Mouse (Mus musculus) stomach, postnatal 0 days (tissue): ENCODE data around the gene Ptpn20. TPM values are rescaled to one million over a fixed set of nuclear protein-coding genes. Genes with fewer than 3 reads are reported as not detected.
A peak's percentile ranks its signal among the peaks of the same experiment; 100 is the strongest.

Experiments used
- ATAC-seq: fragments of 200-750 bp; cut with Nextera tagmentation; 2 replicates; pipeline ENCODE4 v1.8.0; 2017; ENCODE audit not compliant: low FRiP score, low TSS enrichment
- DNase-seq: peaks from one replicate; pipeline ENCODE4 v3.0.0-alpha.2; 2016; ENCODE audit warnings: low spot score
- H3K27ac ChIP-seq: fragments of 300-500 bp; sonication (generic); replicated peaks from 2 replicates; pipeline ENCODE4 v1.5.1; 2014; ENCODE audit warnings: mild to moderate bottlenecking, control low read depth
- H3K27me3 ChIP-seq: fragments of 300-500 bp; sonication (generic); 2 replicates; pipeline ENCODE4 v1.6.1; 2014; ENCODE audit warnings: low read length; ENCODE audit not compliant: control insufficient read depth, insufficient read depth
- H3K36me3 ChIP-seq: fragments of 300-500 bp; sonication (generic); 2 replicates; pipeline ENCODE4 v1.6.1; 2014; ENCODE audit warnings: low read length, mixed read lengths; ENCODE audit not compliant: control insufficient read depth, insufficient read depth
- H3K4me1 ChIP-seq: fragments of 300-500 bp; sonication (generic); replicated peaks from 2 replicates; pipeline ENCODE4 v1.6.1; 2014; ENCODE audit warnings: antibody characterized with exemption; ENCODE audit not compliant: control insufficient read depth, insufficient read depth
- H3K4me2 ChIP-seq: fragments of 300-500 bp; sonication (generic); replicated peaks from 2 replicates; pipeline ENCODE4 v1.6.1; 2014; ENCODE audit warnings: low read depth, mild to moderate bottlenecking, control low read depth, moderate library complexity
- H3K4me3 ChIP-seq: fragments of 300-500 bp; sonication (generic); 2 replicates; pipeline ENCODE4 v1.5.1; 2014; ENCODE audit warnings: low read depth, low read length, control low read depth
- H3K9ac ChIP-seq: fragments of 300-500 bp; sonication (generic); 2 replicates; pipeline ENCODE4 v1.6.1; 2014; ENCODE audit warnings: mild to moderate bottlenecking, low read length, control low read depth, mixed read lengths
- H3K9me3 ChIP-seq: fragments of 300-500 bp; sonication (generic); 2 replicates; pipeline ENCODE4 v1.6.1; 2016; ENCODE audit warnings: low read length; ENCODE audit not compliant: control insufficient read depth
- CTCF ChIP-seq: IDR thresholded peaks from 2 replicates; pipeline ENCODE4 v1.5.1; 2016; ENCODE audit warnings: antibody characterized with exemption, low read depth, mild to moderate bottlenecking, moderate library complexity
- EP300 ChIP-seq: optimal IDR thresholded peaks from 2 replicates; pipeline ENCODE3; 2016; ENCODE audit warnings: antibody characterized with exemption
- WGBS: fragments of 180-500 bp; shearing (Covaris S2); extraction: QIAGEN DNeasy Blood & Tissue Kit; methylation state at CpG from one replicate; pipeline ENCODE4 v1.1.7; 2014; 5-methylcytosine and 5-hydroxymethylcytosine counted together
- polyA plus RNA-seq: library from polyadenylated mRNA; unstranded; fragments of >200 nt; fragmentation: Nextera tagmentation; extraction: Ambion mirVana; gene quantifications from 2 replicates; pipeline ENCODE4 v1.2.1, GENCODE M21; 2015

Ptpn20 gene
- polyA plus RNA-seq, 1 experiment from 2014 or later: 0.07 TPM

DNA sequence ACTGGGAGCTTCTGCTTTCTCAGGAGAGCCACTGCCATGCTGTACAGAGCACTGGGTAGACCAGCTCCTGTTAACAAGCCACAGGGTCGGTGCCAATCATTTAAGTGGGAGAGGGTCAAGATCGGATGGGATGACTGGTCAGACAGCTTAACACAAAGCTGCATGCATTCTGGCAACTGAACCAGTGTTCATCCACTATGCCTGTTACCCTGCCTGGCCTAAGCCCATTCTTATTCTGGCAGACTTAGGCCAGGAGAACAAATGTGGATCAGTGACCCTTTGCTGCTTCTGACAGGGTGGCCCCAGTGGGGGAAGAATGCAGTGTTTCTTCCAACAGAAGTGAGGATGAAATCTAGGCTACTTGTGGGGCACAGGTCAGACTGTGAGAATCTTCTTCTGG, 69.3 kb downstream of the Ptpn20 start:
- Histone ChIP-seq H3K9ac (no peak overlapping the region), H3K4me3 (no peak overlapping the region), H3K36me3 (no peaks in the 10 kb centered on the region), H3K4me1 (no peaks in the 10 kb centered on the region), H3K4me2 (no peak overlapping the region), H3K27ac (no peak overlapping the region), H3K9me3 (no peaks in the 10 kb centered on the region), H3K27me3 (no peaks in the 10 kb centered on the region)
- TF ChIP-seq CTCF: no peak
- TF ChIP-seq EP300: no peak
- 77% methylated on average over 2 of the region's 2 CpGs for WGBS
- DNase-seq: peak; percentile 7
- no peak for ATAC-seq

DNA sequence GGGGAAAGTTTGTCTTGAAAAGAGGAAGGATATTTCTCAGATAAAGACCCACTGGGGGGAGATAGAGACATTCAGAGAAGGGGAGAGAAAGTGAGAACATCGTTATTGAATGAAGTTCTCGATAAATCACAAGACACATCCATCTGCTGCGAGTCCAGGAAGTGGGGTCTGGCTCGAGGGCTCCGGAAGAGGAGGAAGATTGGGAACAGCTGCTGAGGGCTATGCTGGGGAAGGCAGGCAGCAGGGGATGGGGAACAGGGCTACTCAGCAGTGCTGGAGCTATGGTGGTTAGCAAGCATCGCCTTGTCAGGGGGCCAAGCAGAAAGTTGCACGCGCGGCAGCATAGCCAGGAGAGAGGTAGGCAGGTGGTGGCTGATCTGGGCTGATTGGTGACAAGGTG, 73.1 kb downstream of the Ptpn20 start:
- Histone ChIP-seq H3K27ac (no peak overlapping the region), H3K4me2 (no peak overlapping the region), H3K4me1 (no peaks in the 10 kb centered on the region), H3K36me3 (no peaks in the 10 kb centered on the region), H3K9ac (no peak overlapping the region), H3K4me3 (no peak overlapping the region), H3K27me3 (no peaks in the 10 kb centered on the region), H3K9me3 (no peaks in the 10 kb centered on the region)
- 45% methylated on average over 9 of the region's 9 CpGs for WGBS
- TF ChIP-seq EP300 (no peak), CTCF (no peak)
- ATAC-seq (no peak), DNase-seq (no peak)

DNA sequence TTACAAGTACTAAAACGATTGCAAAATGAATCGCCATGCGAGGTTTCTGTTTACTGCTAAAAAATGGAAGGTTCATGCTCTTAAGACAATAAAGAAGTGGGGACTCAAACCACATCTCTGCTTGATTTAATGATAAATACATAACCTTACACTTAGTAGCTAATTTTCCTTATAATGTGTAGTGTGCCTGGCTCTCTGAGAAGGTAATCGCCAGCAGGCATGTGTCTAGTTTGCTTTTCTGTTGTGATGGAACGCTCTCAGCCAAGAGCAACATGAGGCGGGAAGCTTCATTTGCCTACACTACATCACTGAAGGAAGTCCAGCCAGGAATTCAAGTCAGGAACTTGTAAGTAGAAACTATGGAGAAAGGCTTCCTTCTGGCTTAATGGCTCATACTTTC, 77.3 kb downstream of the Ptpn20 start:
- no peak for DNase-seq
- WGBS: 80% methylated on average over 6 of the region's 6 CpGs

DNA sequence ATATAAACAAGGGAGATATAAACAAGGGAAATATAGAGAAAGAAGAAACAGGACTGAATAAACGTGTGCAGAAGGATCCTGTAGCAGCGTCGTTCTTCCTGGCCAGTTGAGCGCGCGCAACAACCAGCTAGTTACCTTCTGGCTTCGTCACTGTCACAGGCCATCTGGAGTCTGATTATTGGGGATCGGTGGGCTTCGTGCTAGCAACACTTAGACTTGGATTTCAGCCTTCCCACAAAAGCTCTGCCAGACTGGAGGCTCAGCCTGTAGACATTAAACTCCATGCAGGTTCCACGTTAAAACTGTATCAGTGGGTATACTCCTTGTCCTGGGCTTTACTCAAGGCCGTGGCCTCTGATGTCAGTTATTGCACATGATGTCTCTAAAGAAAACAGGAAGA, 80.9 kb downstream of the Ptpn20 start:
- ATAC-seq: no peak
- no peaks in the 10 kb centered on the region for H3K9me3 ChIP-seq
- H3K4me3 ChIP-seq: no peak overlapping the region
- DNase-seq: no peak
- no peak overlapping the region for H3K4me2 ChIP-seq
- H3K9ac ChIP-seq: no peak overlapping the region
- no peaks in the 10 kb centered on the region for H3K4me1 ChIP-seq
- no peak overlapping the region for H3K27ac ChIP-seq
- no peaks in the 10 kb centered on the region for H3K36me3 ChIP-seq
- 80% methylated on average over 11 of the region's 11 CpGs for WGBS
- no peak for TF ChIP-seq EP300
- no peak for TF ChIP-seq CTCF
- H3K27me3 ChIP-seq: no peaks in the 10 kb centered on the region

More for the DNA sequence above, 77.3 kb downstream of the Ptpn20 start:
- H3K4me1 ChIP-seq: no peaks in the 10 kb centered on the region
- H3K27me3 ChIP-seq: no peaks in the 10 kb centered on the region
- H3K9me3 ChIP-seq: no peaks in the 10 kb centered on the region
- no peaks in the 10 kb centered on the region for H3K36me3 ChIP-seq
- no peak overlapping the region for H3K4me2 ChIP-seq
- no peak overlapping the region for H3K9ac ChIP-seq
- H3K27ac ChIP-seq: no peak overlapping the region
- TF ChIP-seq EP300 (no peak), CTCF (no peak)
- ATAC-seq: no peak
- H3K4me3 ChIP-seq: no peak overlapping the region

DNA sequence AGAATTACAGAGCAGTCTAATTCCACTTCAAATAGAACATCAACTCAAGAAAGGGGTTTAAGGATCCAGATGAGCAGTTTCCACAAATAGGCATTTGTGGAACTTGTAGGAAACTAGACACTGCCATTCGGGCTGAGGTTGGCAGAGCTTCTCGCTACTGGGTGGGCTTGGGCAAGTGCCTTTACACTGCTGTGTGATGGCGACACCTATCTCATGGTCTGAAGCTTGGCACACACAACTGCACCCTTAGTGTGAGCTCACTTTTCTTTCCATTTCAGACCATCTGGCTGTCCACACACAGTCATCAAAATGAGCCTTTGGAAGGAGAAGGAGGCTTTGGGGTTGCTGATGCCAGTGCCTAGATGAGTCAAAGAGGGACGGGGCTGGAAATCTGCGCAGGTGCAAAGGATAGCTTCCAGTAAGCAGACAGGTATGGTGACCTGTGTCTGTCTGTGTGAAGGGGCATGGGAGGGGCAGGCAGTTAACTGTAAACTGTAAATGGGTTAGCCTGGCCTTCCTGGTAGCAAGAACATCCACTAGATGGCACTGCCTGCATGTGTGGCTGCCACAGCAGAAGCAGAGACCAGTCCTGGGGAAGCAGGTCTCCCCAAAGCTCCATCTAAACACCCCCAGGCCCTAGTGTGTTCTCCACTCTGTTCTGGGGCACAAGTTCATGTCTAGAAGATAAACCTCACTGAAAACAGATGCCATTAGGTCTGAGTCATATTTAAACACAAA, 84.5 kb downstream of the Ptpn20 start:
- H3K27ac ChIP-seq: no peak overlapping the region
- DNase-seq: peak; percentile 37
- no peak overlapping the region for H3K4me3 ChIP-seq
- H3K27me3 ChIP-seq: no peaks in the 10 kb centered on the region
- TF ChIP-seq EP300 (no peak), CTCF (peak; percentile 85)
- H3K9ac ChIP-seq: no peak overlapping the region
- no peaks in the 10 kb centered on the region for H3K36me3 ChIP-seq
- no peak for ATAC-seq
- H3K9me3 ChIP-seq: no peaks in the 10 kb centered on the region
- H3K4me2 ChIP-seq: no peak overlapping the region
- WGBS: 73% methylated on average over 5 of the region's 5 CpGs
- H3K4me1 ChIP-seq: no peaks in the 10 kb centered on the region

DNA sequence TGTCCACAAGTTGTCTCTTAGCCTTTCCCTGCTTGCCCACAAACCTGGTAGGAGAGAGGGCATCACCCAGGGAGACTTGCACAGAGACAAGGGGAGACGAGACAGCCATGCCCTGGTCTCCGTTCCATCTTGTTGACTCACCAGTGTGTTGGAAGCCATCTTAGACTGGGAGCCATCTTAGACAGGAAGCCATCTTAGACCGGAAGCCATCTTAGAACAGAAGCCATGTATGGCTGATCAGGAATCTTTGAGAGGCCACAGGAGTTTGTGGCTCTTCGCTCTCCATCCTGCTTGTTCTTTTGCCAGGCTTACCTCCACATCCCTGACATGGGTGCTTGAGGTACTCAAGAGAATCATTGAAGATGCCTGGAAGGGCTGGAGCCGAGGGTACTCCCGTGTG, 89.0 kb downstream of the Ptpn20 start:
- no peak overlapping the region for H3K4me3 ChIP-seq
- H3K27ac ChIP-seq: no peak overlapping the region
- ATAC-seq: no peak
- WGBS: 92% methylated on average over 6 of the region's 6 CpGs
- TF ChIP-seq CTCF (no peak), EP300 (no peak)
- no peaks in the 10 kb centered on the region for H3K36me3 ChIP-seq
- no peaks in the 10 kb centered on the region for H3K9me3 ChIP-seq
- H3K27me3 ChIP-seq: no peaks in the 10 kb centered on the region
- H3K4me1 ChIP-seq: no peaks in the 10 kb centered on the region
- H3K4me2 ChIP-seq: no peak overlapping the region
- no peak overlapping the region for H3K9ac ChIP-seq
- no peak for DNase-seq
